Mouse (Mus musculus): ENCODE data around the gene Negr1.

DNA sequence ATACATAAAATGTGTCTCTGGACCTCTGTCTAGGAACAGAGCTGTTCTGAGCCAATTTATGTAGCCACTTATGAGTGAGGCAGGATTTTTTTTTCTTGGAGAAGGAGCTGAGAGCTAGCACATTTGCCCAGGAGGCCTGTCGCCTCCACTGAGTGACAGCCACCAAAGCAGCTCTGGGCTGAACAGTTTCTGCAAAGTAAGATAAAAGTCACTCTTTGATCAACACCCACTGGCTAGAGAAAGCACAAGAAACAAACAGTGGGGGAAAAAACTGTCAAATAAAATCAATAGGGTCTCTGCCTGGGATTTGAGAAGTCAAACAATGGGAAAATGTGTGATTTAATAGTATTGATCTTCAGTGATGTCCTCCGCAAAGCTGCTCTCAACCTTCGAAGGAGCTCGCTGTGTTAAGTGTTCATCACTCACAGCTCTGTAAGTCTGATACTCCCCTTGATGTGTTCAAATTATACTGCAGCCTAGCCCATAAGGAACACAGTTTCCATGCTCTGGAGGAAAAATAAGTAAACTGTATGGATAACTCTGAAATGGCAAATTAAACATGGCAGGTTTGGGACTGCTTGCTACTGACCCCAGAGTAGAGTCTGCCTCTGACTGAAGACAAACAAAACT is 470.0 kb downstream of the Negr1 start:
- TF ChIP-seq CTCF (conservative IDR thresholded peaks at IDR 0.05 in 1 of 2, IDR thresholded peaks at IDR 0.05 in 1 of 2; ENCODE audit: low read depth in 2 of 2, low read length in 2 of 2), result no peak
- TF ChIP-seq MAX (IDR thresholded peaks at IDR 0.05; ENCODE audit: low read length), result no peak
- TF ChIP-seq POLR2A (IDR thresholded peaks at IDR 0.05; ENCODE audit: low read depth, low read length), result no peak
- no peak for TF ChIP-seq UBTF (IDR thresholded peaks at IDR 0.05; ENCODE audit: low read depth, low read length)
- no peak for TF ChIP-seq E2F4 (IDR thresholded peaks at IDR 0.05; ENCODE audit: insufficient replicate concordance, low read depth, low read length)
- no peak for TF ChIP-seq JUND (conservative IDR thresholded peaks at IDR 0.05; ENCODE audit: low read depth, low read length)
- no peak for TF ChIP-seq ELF1 (IDR thresholded peaks at IDR 0.05; ENCODE audit: low read depth, low read length)
- TF ChIP-seq KAT2A (IDR thresholded peaks at IDR 0.05; ENCODE audit: insufficient replicate concordance, low read length), result no peak
- no peak for TF ChIP-seq BHLHE40 (IDR thresholded peaks at IDR 0.05; ENCODE audit: low read depth, low read length)
- TF ChIP-seq USF1 (IDR thresholded peaks at IDR 0.05; ENCODE audit: low read depth, low read length), result no peak
- no peak for TF ChIP-seq ZMIZ1 (IDR thresholded peaks at IDR 0.05; ENCODE audit: low read depth, low read length)
- TF ChIP-seq MYC (IDR thresholded peaks at IDR 0.05; ENCODE audit: low read depth, low read length), result no peak
- TF ChIP-seq MAZ (IDR thresholded peaks at IDR 0.05; ENCODE audit: low read depth, low read length), result no peak
- no peak for TF ChIP-seq USF2 (conservative IDR thresholded peaks at IDR 0.05; ENCODE audit: low read depth, low read length)
